23 mouse cellular contexts compared by ENCODE assay signal in the genomic region with DNA sequence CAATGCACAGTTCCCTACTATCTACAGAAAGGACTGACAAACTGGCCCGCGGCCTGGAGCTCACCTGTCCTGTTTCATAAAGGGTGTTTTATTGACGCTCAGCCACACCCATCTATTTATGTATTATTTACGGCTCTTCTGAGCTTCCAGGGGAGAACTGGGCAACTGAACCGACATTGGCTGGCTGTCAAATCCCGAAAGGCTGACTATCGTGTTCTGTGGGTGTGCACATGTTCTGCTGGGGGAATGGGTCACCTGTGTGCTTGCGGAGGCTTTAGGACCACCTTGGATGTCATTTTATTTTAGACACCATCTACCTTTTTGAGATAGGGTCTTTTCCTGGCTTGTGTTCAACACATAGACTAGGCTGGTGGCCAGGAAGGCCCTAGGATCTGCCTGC.
A peak's percentile ranks its signal among the peaks of the same experiment; 100 is the strongest.
DNase-seq lines count a peak whose midpoint lies in the region; ATAC-seq lines count a peak whose summit lies in the region.
"Had no signal": no experiment of that assay in that cellular context is flagged by ENCODE, and none has a peak within 500 bp of the region (broad histone marks: within the 10 kb centered on the region; RNA-seq: fewer than 3 reads in every experiment).

No protein-coding gene starts in this region.

- WGBS in forebrain, embryonic 13.5 days = 80% methylated on average over 8 of the region's 8 CpGs
- WGBS in forebrain, embryonic 12.5 days = 92% methylated on average over 8 of the region's 8 CpGs
- WGBS in limb, embryonic 13.5 days = 62% methylated on average over 8 of the region's 8 CpGs
- 88% methylated on average over 8 of the region's 8 CpGs for WGBS in limb, embryonic 10.5 days

- no peaks in the 10 kb centered on the region for H3K27me3 ChIP-seq in forebrain, embryonic 13.5 days
- H3K27me3 ChIP-seq in forebrain, embryonic 12.5 days = no peaks in the 10 kb centered on the region
- no peaks in the 10 kb centered on the region for H3K27me3 ChIP-seq in limb, embryonic 13.5 days
- no peaks in the 10 kb centered on the region for H3K27me3 ChIP-seq in limb, embryonic 10.5 days (ENCODE audit: low read depth, poor library complexity, severe bottlenecking)
- H3K27me3 ChIP-seq: forebrain, embryonic 15.5 days; heart, embryonic 12.5 days; heart, embryonic 15.5 days; hindbrain, embryonic 15.5 days had no signal

- H3K9ac ChIP-seq in forebrain, embryonic 13.5 days = no peak overlapping the region
- no peak overlapping the region for H3K9ac ChIP-seq in forebrain, embryonic 12.5 days
- no peak overlapping the region for H3K9ac ChIP-seq in limb, embryonic 13.5 days
- H3K9ac ChIP-seq: forebrain, embryonic 15.5 days; heart, embryonic 12.5 days; heart, embryonic 15.5 days; hindbrain, embryonic 15.5 days had no signal

- H3K4me2 ChIP-seq in forebrain, embryonic 13.5 days = no peak overlapping the region
- no peak overlapping the region for H3K4me2 ChIP-seq in forebrain, embryonic 12.5 days
- no peak overlapping the region for H3K4me2 ChIP-seq in limb, embryonic 13.5 days (replicated peaks)
- H3K4me2 ChIP-seq: forebrain, embryonic 15.5 days; heart, embryonic 12.5 days; heart, embryonic 15.5 days; hindbrain, embryonic 15.5 days had no signal

- H3K4me3 ChIP-seq in forebrain, embryonic 13.5 days = no peak overlapping the region
- no peak overlapping the region for H3K4me3 ChIP-seq in forebrain, embryonic 12.5 days (replicated peaks)
- no peak overlapping the region for H3K4me3 ChIP-seq in limb, embryonic 13.5 days
- no peak overlapping the region for H3K4me3 ChIP-seq in limb, embryonic 10.5 days
- H3K4me3 ChIP-seq: forebrain, embryonic 10.5 days; forebrain, embryonic 15.5 days; heart, embryonic 12.5 days; heart, embryonic 15.5 days; hindbrain, embryonic 10.5 days; hindbrain, embryonic 15.5 days had no signal

- intact Hi-C loops in gastrocnemius, postnatal 14 days (cut with DNase I; ENCODE audit: low total_unique reads) = no loop called here

- no peaks in the 10 kb centered on the region for H3K36me3 ChIP-seq in forebrain, embryonic 13.5 days (ENCODE audit: poor library complexity, severe bottlenecking)
- H3K36me3 ChIP-seq in forebrain, embryonic 12.5 days (replicated peaks) = no peaks in the 10 kb centered on the region
- no peaks in the 10 kb centered on the region for H3K36me3 ChIP-seq in limb, embryonic 13.5 days
- no peaks in the 10 kb centered on the region for H3K36me3 ChIP-seq in limb, embryonic 10.5 days
- H3K36me3 ChIP-seq: forebrain, embryonic 10.5 days; forebrain, embryonic 15.5 days; heart, embryonic 12.5 days; heart, embryonic 15.5 days; hindbrain, embryonic 10.5 days; hindbrain, embryonic 15.5 days had no signal

- no peak for ATAC-seq in forebrain, embryonic 13.5 days
- ATAC-seq in forebrain, embryonic 12.5 days (ENCODE audit: low FRiP score) = no peak
- ATAC-seq in limb, embryonic 13.5 days (ENCODE audit: low FRiP score, low read depth) = no peak
- ATAC-seq: CD4-positive, CD25-positive, alpha-beta regulatory T cell, adult 4 months; forebrain, embryonic 15.5 days had no signal

- 0 out of 2 replicates have a peak overlapping the region, but pooled peaks have one; percentile 11 for H3K27ac ChIP-seq in forebrain, embryonic 13.5 days
- no peak overlapping the region for H3K27ac ChIP-seq in forebrain, embryonic 12.5 days
- H3K27ac ChIP-seq in limb, embryonic 13.5 days = peak overlapping the region; percentile 33; the same call in 1 of the 2 replicates
- no peak overlapping the region for H3K27ac ChIP-seq in limb, embryonic 10.5 days
- H3K27ac ChIP-seq: forebrain, embryonic 10.5 days; forebrain, embryonic 15.5 days; heart, embryonic 15.5 days; hindbrain, embryonic 10.5 days had no signal

- H3K4me1 ChIP-seq in forebrain, embryonic 13.5 days = peaks cover 35% of the 10 kb centered on the region
- peaks cover 20% of the 10 kb centered on the region for H3K4me1 ChIP-seq in forebrain, embryonic 12.5 days
- peaks cover 48% of the 10 kb centered on the region for H3K4me1 ChIP-seq in limb, embryonic 13.5 days
- H3K4me1 ChIP-seq in limb, embryonic 10.5 days = peaks cover 44% of the 10 kb centered on the region
- H3K4me1 ChIP-seq: heart, embryonic 15.5 days had no signal

- DNase-seq in gastrocnemius, postnatal 25 days = peak; percentile 10
- DNase-seq in gastrocnemius, postnatal 14 days = no peak
- no peak for DNase-seq in limb, embryonic 10.5 days (ENCODE audit: low spot score)
- DNase-seq in skeletal muscle tissue, adult 2 months (ENCODE audit: low read depth, low spot score) = peak; percentile 30
- no peak for DNase-seq in embryo, embryonic 9.5 days (ENCODE audit: extremely low spot score)
- DNase-seq: adrenal gland, adult 2 months; adrenal gland, postnatal 14 days; cerebellum, adult 11 months; cerebellum, adult 8-10 months; heart, adult 18-20 months; heart, postnatal 10 days; heart, postnatal 36 days; kidney, adult 18-20 months had no signal

- no peaks in the 10 kb centered on the region for H3K9me3 ChIP-seq in forebrain, embryonic 13.5 days (replicated peaks)
- H3K9me3 ChIP-seq in forebrain, embryonic 12.5 days = no peaks in the 10 kb centered on the region
- H3K9me3 ChIP-seq in limb, embryonic 13.5 days = no peaks in the 10 kb centered on the region
- no peaks in the 10 kb centered on the region for H3K9me3 ChIP-seq in limb, embryonic 10.5 days (replicated peaks)
- H3K9me3 ChIP-seq: forebrain, embryonic 10.5 days; forebrain, embryonic 15.5 days; heart, embryonic 12.5 days; heart, embryonic 15.5 days; hindbrain, embryonic 10.5 days; hindbrain, embryonic 15.5 days had no signal

Comparison
In these comparisons a context has a peak if more than half of its experiments do, and no peak if none do; other contexts are left out.
1. H3K27ac ChIP-seq: peak in forebrain, embryonic 13.5 days (single experiment) and limb, embryonic 13.5 days (single experiment); none in forebrain, embryonic 12.5 days (single experiment) and limb, embryonic 10.5 days (single experiment).
2. DNase-seq: peak in gastrocnemius, postnatal 25 days (single experiment) and skeletal muscle tissue, adult 2 months (single experiment); none in gastrocnemius, postnatal 14 days (single experiment), limb, embryonic 10.5 days (single experiment) and embryo, embryonic 9.5 days (single experiment).